Mouse (Mus musculus): Measurements from ENCODE around the gene Stk11. TPM values are rescaled to one million over a fixed set of nuclear protein-coding genes. Genes with fewer than 3 reads are reported as not detected.

Stk11 gene
- polyA plus RNA-seq, 1 experiment from 2014 or later = 21.3 TPM

- no peak for ATAC-seq (ENCODE audit: insufficient number of reproducible peaks, low FRiP score, low TSS enrichment, low read depth)
- H3K27me3 ChIP-seq = no peaks in the 10 kb centered on the region
- no peaks in the 10 kb centered on the region for H3K9me3 ChIP-seq (replicated peaks)
- 0 out of 2 replicates have a peak overlapping the region, but pooled peaks have one; percentile 4 for H3K4me2 ChIP-seq (replicated peaks)
- peak overlapping the region; percentile 100 for H3K27ac ChIP-seq (replicated peaks)
- H3K4me3 ChIP-seq (replicated peaks) = 0 out of 2 replicates have a peak overlapping the region, but pooled peaks have one; percentile 2
- H3K9ac ChIP-seq = no peak overlapping the region
- peaks cover 23% of the 10 kb centered on the region for H3K36me3 ChIP-seq
- WGBS = 57% methylated on average over 6 of the region's 6 CpGs
- H3K4me1 ChIP-seq = peaks cover 61% of the 10 kb centered on the region
Observed at GRCm38 (mm10) chr10:80145896-80146295, 30.3 kb downstream of the Stk11 start.

- peaks cover 57% of the 10 kb centered on the region for H3K4me1 ChIP-seq
- peaks cover 23% of the 10 kb centered on the region for H3K36me3 ChIP-seq
- 60% methylated on average over 4 of the region's 4 CpGs for WGBS
- ATAC-seq (ENCODE audit: insufficient number of reproducible peaks, low FRiP score, low TSS enrichment, low read depth) = no peak
- H3K9ac ChIP-seq = peak overlapping the region; percentile 12; the same call in 1 of the 2 replicates
- H3K9me3 ChIP-seq (replicated peaks) = no peaks in the 10 kb centered on the region
- no peaks in the 10 kb centered on the region for H3K27me3 ChIP-seq
- H3K27ac ChIP-seq (replicated peaks) = peak overlapping the region; percentile 100
- H3K4me3 ChIP-seq (replicated peaks) = peak overlapping the region; percentile 90; the same call in 1 of the 2 replicates
- H3K4me2 ChIP-seq (replicated peaks) = no peak overlapping the region
Observed at GRCm38 (mm10) chr10:80146568-80147011, 31.0 kb downstream of the Stk11 start.

- H3K4me1 ChIP-seq = peaks cover 63% of the 10 kb centered on the region
- no peaks in the 10 kb centered on the region for H3K27me3 ChIP-seq
- peaks cover 23% of the 10 kb centered on the region for H3K36me3 ChIP-seq
- ATAC-seq (ENCODE audit: insufficient number of reproducible peaks, low FRiP score, low TSS enrichment, low read depth) = no peak
- H3K4me2 ChIP-seq (replicated peaks) = peak overlapping the region; percentile 83
- H3K27ac ChIP-seq (replicated peaks) = peak overlapping the region; percentile 100
- no peak overlapping the region for H3K9ac ChIP-seq
- 70% methylated on average over 5 of the region's 5 CpGs for whole genome bisulfite sequencing
- peak overlapping the region; percentile 90 for H3K4me3 ChIP-seq (replicated peaks)
- no peaks in the 10 kb centered on the region for H3K9me3 ChIP-seq (replicated peaks)
Observed at GRCm38 (mm10) chr10:80147146-80147718, 31.6 kb downstream of the Stk11 start.

GRCm38 (mm10) chr10:80147719-80148601, 32.4 kb downstream of the Stk11 start, which contains the start of gene Midn:
TSS of gene Midn (plus strand) at chr10:80148272.
- H3K9me3 ChIP-seq (replicated peaks) = no peaks in the 10 kb centered on the region
- WGBS = under 1% methylated on average over 39 of the region's 42 CpGs

GRCm38 (mm10) chr10:80148610-80149290, 33.1 kb downstream of the Stk11 start:
- under 1% methylated on average over 55 of the region's 57 CpGs for WGBS
- Histone ChIP-seq H3K9ac (peak overlapping the region; percentile 85), H3K4me3 (replicated peaks) (peak overlapping the region; percentile 90), H3K27ac (replicated peaks) (peak overlapping the region; percentile 100), H3K27me3 (no peaks in the 10 kb centered on the region), H3K9me3 (replicated peaks) (no peaks in the 10 kb centered on the region), H3K36me3 (peaks cover 33% of the 10 kb centered on the region), H3K4me1 (peaks cover 64% of the 10 kb centered on the region), H3K4me2 (replicated peaks) (peak overlapping the region; percentile 83)
- ATAC-seq (ENCODE audit: insufficient number of reproducible peaks, low FRiP score, low TSS enrichment, low read depth) = peak; percentile 45

More at GRCm38 (mm10) chr10:80147719-80148601, 32.4 kb downstream of the Stk11 start, which contains the start of gene Midn:
- Histone ChIP-seq H3K36me3 (peaks cover 30% of the 10 kb centered on the region), H3K27me3 (no peaks in the 10 kb centered on the region), H3K4me2 (replicated peaks) (peak within 1 kb of the TSS; percentile 83), H3K27ac (replicated peaks) (peak within 1 kb of the TSS; percentile 100), H3K4me3 (replicated peaks) (peak within 1 kb of the TSS; percentile 90), H3K4me1 (peaks cover 64% of the 10 kb centered on the region), H3K9ac (peak within 1 kb of the TSS; percentile 85)
- peak; percentile 52 for ATAC-seq (ENCODE audit: insufficient number of reproducible peaks, low FRiP score, low TSS enrichment, low read depth)

- Histone ChIP-seq H3K4me3 (replicated peaks) (peak overlapping the region; percentile 90), H3K27me3 (no peaks in the 10 kb centered on the region), H3K36me3 (peaks cover 33% of the 10 kb centered on the region), H3K27ac (replicated peaks) (peak overlapping the region; percentile 100), H3K4me1 (peaks cover 65% of the 10 kb centered on the region), H3K9me3 (replicated peaks) (no peaks in the 10 kb centered on the region), H3K4me2 (replicated peaks) (peak overlapping the region; percentile 83), H3K9ac (peak overlapping the region; percentile 91)
- ATAC-seq (ENCODE audit: insufficient number of reproducible peaks, low FRiP score, low TSS enrichment, low read depth) = peak; percentile 87
- under 1% methylated on average over 85 of the region's 88 CpGs for WGBS
Observed at GRCm38 (mm10) chr10:80149291-80150225, 34.0 kb downstream of the Stk11 start.

- WGBS = 0% methylated on average over 51 of the region's 71 CpGs
Observed at GRCm38 (mm10) chr10:80150226-80151210, 34.9 kb downstream of the Stk11 start.

GRCm38 (mm10) chr10:80151211-80152034, 35.8 kb downstream of the Stk11 start:
- Histone ChIP-seq H3K4me2 (replicated peaks) (peak overlapping the region; percentile 83), H3K9me3 (replicated peaks) (no peaks in the 10 kb centered on the region), H3K9ac (peak overlapping the region; percentile 91), H3K27me3 (no peaks in the 10 kb centered on the region), H3K27ac (replicated peaks) (peak overlapping the region; percentile 100), H3K4me1 (peaks cover 66% of the 10 kb centered on the region), H3K36me3 (peaks cover 42% of the 10 kb centered on the region), H3K4me3 (replicated peaks) (peak overlapping the region; percentile 90)
- no peak for ATAC-seq (ENCODE audit: insufficient number of reproducible peaks, low FRiP score, low TSS enrichment, low read depth)
- under 1% methylated on average over 25 of the region's 26 CpGs for WGBS

More at GRCm38 (mm10) chr10:80150226-80151210, 34.9 kb downstream of the Stk11 start:
- no peaks in the 10 kb centered on the region for H3K27me3 ChIP-seq
- peak overlapping the region; percentile 90 for H3K4me3 ChIP-seq (replicated peaks)
- peak overlapping the region; percentile 83 for H3K4me2 ChIP-seq (replicated peaks)
- no peak for ATAC-seq (ENCODE audit: insufficient number of reproducible peaks, low FRiP score, low TSS enrichment, low read depth)
- no peaks in the 10 kb centered on the region for H3K9me3 ChIP-seq (replicated peaks)
- H3K9ac ChIP-seq = peak overlapping the region; percentile 91
- peaks cover 33% of the 10 kb centered on the region for H3K36me3 ChIP-seq
- peaks cover 67% of the 10 kb centered on the region for H3K4me1 ChIP-seq
- H3K27ac ChIP-seq (replicated peaks) = peak overlapping the region; percentile 100
